Mouse (Mus musculus) left cerebral cortex, adult 11 months (tissue): ENCODE results near the gene Opn1sw.

Experiments
- DNase-seq: peaks from one replicate; pipeline ENCODE4 v3.0.0; 2022; ENCODE audit warnings: low spot score

Opn1sw gene

GRCm38 (mm10) chr6:29388052-29388518, at the start of gene Opn1sw:
Gene Opn1sw (minus strand): TSS chr6:29388468.
- no peak for DNase-seq

GRCm38 (mm10) chr6:29436461-29436934, 48.2 kb upstream of the Opn1sw start:
- no peak for DNase-seq

- no peak for DNase-seq
Observed at GRCm38 (mm10) chr6:29435940-29436451, 47.7 kb upstream of the Opn1sw start.

GRCm38 (mm10) chr6:29434911-29435691, 46.8 kb upstream of the Opn1sw start:
- no peak for DNase-seq

- no peak for DNase-seq
Observed at GRCm38 (mm10) chr6:29433804-29434795, 45.8 kb upstream of the Opn1sw start.

- DNase-seq = no peak
Observed at GRCm38 (mm10) chr6:29433038-29433803, 45.0 kb upstream of the Opn1sw start, which contains the start of gene Flnc. Gene Flnc (plus strand): TSS chr6:29433256.

- DNase-seq = no peak
Observed at GRCm38 (mm10) chr6:29432676-29433037, 44.4 kb upstream of the Opn1sw start.

GRCm38 (mm10) chr6:29432156-29432555, 43.9 kb upstream of the Opn1sw start:
- DNase-seq = no peak

GRCm38 (mm10) chr6:29431473-29431872, 43.2 kb upstream of the Opn1sw start:
- DNase-seq = no peak

- no peak for DNase-seq
Observed at GRCm38 (mm10) chr6:29430681-29431420, 42.6 kb upstream of the Opn1sw start.

- DNase-seq = no peak
Observed at GRCm38 (mm10) chr6:29428171-29428570, 39.9 kb upstream of the Opn1sw start.

GRCm38 (mm10) chr6:29426331-29426730, 38.1 kb upstream of the Opn1sw start:
- DNase-seq = no peak

GRCm38 (mm10) chr6:29425118-29425517, 36.9 kb upstream of the Opn1sw start:
- no peak for DNase-seq

- no peak for DNase-seq
Observed at GRCm38 (mm10) chr6:29420596-29420995, 32.3 kb upstream of the Opn1sw start.

- no peak for DNase-seq
Observed at GRCm38 (mm10) chr6:29415446-29415845, 27.2 kb upstream of the Opn1sw start.

GRCm38 (mm10) chr6:29406412-29406811, 18.1 kb upstream of the Opn1sw start:
- no peak for DNase-seq

- DNase-seq = no peak
Observed at GRCm38 (mm10) chr6:29402693-29403342, 14.6 kb upstream of the Opn1sw start.

- no peak for DNase-seq
Observed at GRCm38 (mm10) chr6:29399851-29400250, 11.6 kb upstream of the Opn1sw start.

GRCm38 (mm10) chr6:29397575-29397974, 9.3 kb upstream of the Opn1sw start:
- DNase-seq = no peak
